Mouse (Mus musculus): ENCODE measurements at regions not wholly inside any gene's neighbourhood (a gene's known extent, or its start where the extent isn't known, plus 50 kb on each side); places are given as distances from the start of the nearest gene placed in this dataset.

GRCm38 (mm10) chr13:92960031-92960430, 115.5 kb downstream of the Mtx3 start:
- TF ChIP-seq EP300 (IDR thresholded peaks at IDR 0.05; ENCODE audit: low read depth), result no peak
- TF ChIP-seq CTCF (IDR thresholded peaks at IDR 0.05; ENCODE audit: low read depth), result no peak
